19 mouse cellular contexts compared by ENCODE assay signal in genomic region chr10:19471349-19472040, GRCm38 (mm10).
DNase-seq lines count a peak whose midpoint lies in the region; ATAC-seq and TF ChIP-seq lines count a peak whose summit lies in the region.
"Had no signal": no experiment of that assay in that cellular context is flagged by ENCODE, and none has a peak within 500 bp of the region (broad histone marks: within the 10 kb centered on the region; RNA-seq: fewer than 3 reads in every experiment).

No protein-coding gene starts in this region.

- DNase-seq in forebrain, embryonic 14.5 days (ENCODE audit: low spot score): peak; percentile 92
- DNase-seq in forebrain, embryonic 11.5 days (ENCODE audit: low spot score): no peak
- DNase-seq in limb, embryonic 10.5 days (ENCODE audit: low spot score): no peak
- peak; percentile 63 to 88 for DNase-seq in layer of hippocampus, adult 18-20 months (ENCODE audit: low spot score in 2 of 2)
- no peak for DNase-seq in limb, embryonic 14.5 days (ENCODE audit: low spot score)
- no peak for DNase-seq in spleen, adult 12 weeks (ENCODE audit: low spot score)
- DNase-seq in spleen, postnatal 4 days (ENCODE audit: low spot score in 2 of 2): no peak
- DNase-seq: cerebellum, adult 18-20 months; gastrocnemius, postnatal 36 days; kidney, adult 2 months; kidney, postnatal 36 days; retina, postnatal 1 day; spleen, adult 18-20 months had no signal

- H3K4me3 ChIP-seq in forebrain, embryonic 14.5 days (ENCODE audit: low read depth, low read length): no peak overlapping the region
- H3K4me3 ChIP-seq in forebrain, embryonic 11.5 days (ENCODE audit: low read depth, low read length): no peak overlapping the region
- no peak overlapping the region for H3K4me3 ChIP-seq in limb, embryonic 12.5 days (replicated peaks)
- H3K4me3 ChIP-seq in limb, embryonic 10.5 days: no peak overlapping the region
- H3K4me3 ChIP-seq in limb, embryonic 14.5 days (replicated peaks; ENCODE audit: low read length): no peak overlapping the region
- H3K4me3 ChIP-seq: embryonic facial prominence, embryonic 12.5 days had no signal

- H3K36me3 ChIP-seq in forebrain, embryonic 14.5 days (ENCODE audit: control insufficient read depth, insufficient read depth, low read length): no peaks in the 10 kb centered on the region
- H3K36me3 ChIP-seq in forebrain, embryonic 11.5 days (ENCODE audit: control insufficient read depth, insufficient read depth, low read length): no peaks in the 10 kb centered on the region
- H3K36me3 ChIP-seq in limb, embryonic 12.5 days: no peaks in the 10 kb centered on the region
- H3K36me3 ChIP-seq in limb, embryonic 10.5 days: no peaks in the 10 kb centered on the region
- no peaks in the 10 kb centered on the region for H3K36me3 ChIP-seq in limb, embryonic 14.5 days (ENCODE audit: control insufficient read depth, insufficient read depth, low read length)
- H3K36me3 ChIP-seq: embryonic facial prominence, embryonic 12.5 days had no signal

- H3K27me3 ChIP-seq in forebrain, embryonic 14.5 days (replicated peaks; ENCODE audit: control insufficient read depth, insufficient read depth, low read length): no peaks in the 10 kb centered on the region
- H3K27me3 ChIP-seq in forebrain, embryonic 11.5 days (ENCODE audit: control insufficient read depth, insufficient read depth, low read length): no peaks in the 10 kb centered on the region
- H3K27me3 ChIP-seq in limb, embryonic 12.5 days: no peaks in the 10 kb centered on the region
- H3K27me3 ChIP-seq in limb, embryonic 10.5 days (ENCODE audit: low read depth, poor library complexity, severe bottlenecking): no peaks in the 10 kb centered on the region
- no peaks in the 10 kb centered on the region for H3K27me3 ChIP-seq in limb, embryonic 14.5 days (ENCODE audit: control insufficient read depth, insufficient read depth, low read length)
- H3K27me3 ChIP-seq: embryonic facial prominence, embryonic 12.5 days had no signal

- no peak overlapping the region for H3K9ac ChIP-seq in forebrain, embryonic 14.5 days (ENCODE audit: low read length)
- H3K9ac ChIP-seq in forebrain, embryonic 11.5 days (ENCODE audit: low read length): no peak overlapping the region
- H3K9ac ChIP-seq in limb, embryonic 12.5 days (replicated peaks): no peak overlapping the region
- no peak overlapping the region for H3K9ac ChIP-seq in limb, embryonic 14.5 days (ENCODE audit: low read depth, low read length, severe bottlenecking)
- H3K9ac ChIP-seq: embryonic facial prominence, embryonic 12.5 days; liver, embryonic 14.5 days had no signal

- no peaks in the 10 kb centered on the region for H3K4me1 ChIP-seq in forebrain, embryonic 14.5 days (ENCODE audit: control insufficient read depth, insufficient read depth, low read length)
- no peaks in the 10 kb centered on the region for H3K4me1 ChIP-seq in forebrain, embryonic 11.5 days (replicated peaks; ENCODE audit: control insufficient read depth, insufficient read depth, low read length)
- peaks cover 14% of the 10 kb centered on the region for H3K4me1 ChIP-seq in limb, embryonic 12.5 days (replicated peaks)
- peaks cover 4% of the 10 kb centered on the region; the same call in 1 of the 2 replicates for H3K4me1 ChIP-seq in limb, embryonic 10.5 days
- H3K4me1 ChIP-seq in limb, embryonic 14.5 days (ENCODE audit: control insufficient read depth, insufficient read depth, low read length): peaks cover 5% of the 10 kb centered on the region; the same call in 1 of the 2 replicates
- H3K4me1 ChIP-seq: embryonic facial prominence, embryonic 12.5 days had no signal

- ATAC-seq in forebrain, embryonic 14.5 days: peak; percentile 90
- no peak for ATAC-seq in forebrain, embryonic 11.5 days (replicated peaks; ENCODE audit: low FRiP score)
- no peak for ATAC-seq in limb, embryonic 12.5 days (ENCODE audit: insufficient number of reproducible peaks, insufficient read depth, low FRiP score, low TSS enrichment, low read depth)
- ATAC-seq in limb, embryonic 14.5 days (ENCODE audit: low FRiP score, low read depth): peak; percentile 44; the same call in 1 of the 2 replicates
- ATAC-seq: activated CD4-positive, CD25-positive, alpha-beta regulatory T cell, adult 4 months; lung, postnatal 0 days had no signal

- H3K27ac ChIP-seq in forebrain, embryonic 14.5 days (ENCODE audit: low read depth, low read length): no peak overlapping the region
- H3K27ac ChIP-seq in forebrain, embryonic 11.5 days (ENCODE audit: low read depth, low read length): no peak overlapping the region
- no peak overlapping the region for H3K27ac ChIP-seq in limb, embryonic 12.5 days
- H3K27ac ChIP-seq in limb, embryonic 10.5 days: no peak overlapping the region
- no peak overlapping the region for H3K27ac ChIP-seq in limb, embryonic 14.5 days (replicated peaks; ENCODE audit: low read depth, low read length)
- H3K27ac ChIP-seq: embryonic facial prominence, embryonic 12.5 days; liver, embryonic 14.5 days; stomach, postnatal 0 days had no signal

- no peak overlapping the region for H3K4me2 ChIP-seq in forebrain, embryonic 14.5 days (ENCODE audit: low read length)
- no peak overlapping the region for H3K4me2 ChIP-seq in forebrain, embryonic 11.5 days (ENCODE audit: low read depth, low read length, severe bottlenecking)
- peak overlapping the region; percentile 36; the same call in 1 of the 2 replicates for H3K4me2 ChIP-seq in limb, embryonic 12.5 days
- H3K4me2 ChIP-seq in limb, embryonic 14.5 days (replicated peaks; ENCODE audit: low read depth, low read length, severe bottlenecking): 0 out of 2 replicates have a peak overlapping the region, but pooled peaks have one; percentile 36
- H3K4me2 ChIP-seq: embryonic facial prominence, embryonic 12.5 days had no signal

- WGBS in forebrain, embryonic 14.5 days: 49% methylated on average over 9 of the region's 9 CpGs
- 82% methylated on average over 9 of the region's 9 CpGs for WGBS in forebrain, embryonic 11.5 days
- WGBS in limb, embryonic 12.5 days: 38% methylated on average over 9 of the region's 9 CpGs
- 79% methylated on average over 9 of the region's 9 CpGs for WGBS in limb, embryonic 10.5 days
- WGBS in limb, embryonic 14.5 days: 33% methylated on average over 9 of the region's 9 CpGs

- no peaks in the 10 kb centered on the region for H3K9me3 ChIP-seq in forebrain, embryonic 14.5 days (replicated peaks; ENCODE audit: control insufficient read depth, low read length)
- no peaks in the 10 kb centered on the region for H3K9me3 ChIP-seq in forebrain, embryonic 11.5 days (ENCODE audit: control insufficient read depth, low read length)
- H3K9me3 ChIP-seq in limb, embryonic 12.5 days: no peaks in the 10 kb centered on the region
- H3K9me3 ChIP-seq in limb, embryonic 10.5 days (replicated peaks): no peaks in the 10 kb centered on the region
- H3K9me3 ChIP-seq in limb, embryonic 14.5 days (ENCODE audit: control insufficient read depth, low read length): no peaks in the 10 kb centered on the region
- H3K9me3 ChIP-seq: embryonic facial prominence, embryonic 12.5 days had no signal

- no peak for TF ChIP-seq POLR2A in limb, embryonic 14.5 days (IDR thresholded peaks at IDR 0.05; ENCODE audit: borderline replicate concordance, extremely low read depth, insufficient read depth, insufficient read length)

Comparison
In these comparisons a context has a peak if more than half of its experiments do, and no peak if none do; other contexts are left out.
1. ATAC-seq: peak in forebrain, embryonic 14.5 days (single experiment) and limb, embryonic 14.5 days (single experiment); none in forebrain, embryonic 11.5 days (single experiment) and limb, embryonic 12.5 days (single experiment).
2. DNase-seq: peak in forebrain, embryonic 14.5 days (single experiment) and layer of hippocampus, adult 18-20 months (2 of 2); none in forebrain, embryonic 11.5 days (single experiment), limb, embryonic 10.5 days (single experiment), limb, embryonic 14.5 days (single experiment), spleen, adult 12 weeks (single experiment) and spleen, postnatal 4 days (0 of 2).
3. H3K4me2 ChIP-seq: peak in limb, embryonic 12.5 days (single experiment) and limb, embryonic 14.5 days (single experiment); none in forebrain, embryonic 14.5 days (single experiment) and forebrain, embryonic 11.5 days (single experiment).